Mouse (Mus musculus) ES-E14 (cell line): ENCODE data around the gene Cracr2a. TPM values are rescaled to one million over a fixed set of nuclear protein-coding genes. Genes with fewer than 3 reads are reported as not detected.

Source experiments
- DNase-seq: peaks from one replicate; pipeline ENCODE4 v3.0.0-alpha.2; 2013; ENCODE audit warnings: low read depth, low spot score
- H3K27ac ChIP-seq: 2 replicates; pipeline ENCODE4 v1.5.1; 2012; ENCODE audit warnings: low read depth, mild to moderate bottlenecking, low read length, moderate library complexity, mixed read lengths; ENCODE audit not compliant: poor library complexity, insufficient read depth, severe bottlenecking
- H3K36me3 ChIP-seq: 2 replicates; pipeline ENCODE4 v1.6.1; 2012; ENCODE audit warnings: mild to moderate bottlenecking, low read length, moderate library complexity, mixed read lengths; ENCODE audit not compliant: control insufficient read depth, poor library complexity, insufficient read depth, severe bottlenecking
- H3K4me1 ChIP-seq, 2 experiments: fragments of 150-350 bp in 1 of 2; sonication (generic) in 1 of 2; 2 replicates each; pipeline ENCODE4 v1.6.1; 2012; ENCODE audit warnings: low read length in 2 of 2, mild to moderate bottlenecking in 1 of 2, mixed read lengths in 1 of 2; ENCODE audit not compliant: control insufficient read depth in 2 of 2, insufficient read depth in 2 of 2, poor library complexity in 1 of 2
- H3K4me3 ChIP-seq, 2 experiments: fragments of 150-350 bp in 1 of 2; sonication (generic) in 1 of 2; 2 replicates each; pipeline ENCODE4 v1.5.1; 2012; ENCODE audit warnings: low read length in 2 of 2, low read depth in 1 of 2, mild to moderate bottlenecking in 1 of 2, mixed read lengths in 1 of 2; ENCODE audit not compliant: insufficient read depth in 1 of 2, poor library complexity in 1 of 2, severe bottlenecking in 1 of 2
- H3K9ac ChIP-seq: 2 replicates; pipeline ENCODE4 v1.6.1; 2012; ENCODE audit warnings: low read depth, mild to moderate bottlenecking, low read length, mixed read lengths; ENCODE audit not compliant: poor library complexity, insufficient read depth, severe bottlenecking
- H3K9me3 ChIP-seq: fragments of 150-350 bp; sonication (generic); 2 replicates; pipeline ENCODE4 v1.6.1; 2012; ENCODE audit warnings: low read depth, mild to moderate bottlenecking, low read length; ENCODE audit not compliant: control insufficient read depth, insufficient read depth
- CHD2 ChIP-seq: IDR thresholded peaks from 2 replicates; pipeline ENCODE4 v1.6.1; 2014; ENCODE audit warnings: mild to moderate bottlenecking, low read depth, low read length, inconsistent platforms
- HCFC1 ChIP-seq: IDR thresholded peaks from 2 replicates; pipeline ENCODE4 v1.6.1; 2012; ENCODE audit warnings: low read length, inconsistent platforms, borderline replicate concordance; ENCODE audit not compliant: insufficient read depth
- MAFK ChIP-seq: IDR thresholded peaks from 2 replicates; pipeline ENCODE4 v1.6.1; 2014; ENCODE audit warnings: mild to moderate bottlenecking, low read depth, low read length, inconsistent platforms; ENCODE audit not compliant: insufficient read depth
- ZC3H11A ChIP-seq: IDR thresholded peaks from 2 replicates; pipeline ENCODE4 v1.6.1; 2012; ENCODE audit warnings: low read depth, mild to moderate bottlenecking, inconsistent platforms, low read length, borderline replicate concordance
- ZNF384 ChIP-seq: IDR thresholded peaks from 2 replicates; pipeline ENCODE4 v1.6.1; 2012; ENCODE audit warnings: low read depth, low read length, inconsistent platforms
- in situ Hi-C, 2 experiments: fragments of 600-800 bp; cut with MboI; formaldehyde crosslinking; loops; one replicate each; pipeline ENCODE4 v1.15.1; 2025; ENCODE audit warnings: low sequenced_read_pairs in 2 of 2, inconsistent platforms in 1 of 2; ENCODE audit not compliant: unreplicated experiment in 2 of 2
- total RNA-seq: library from RNA; depleted of rRNA; stranded (reverse); fragments of 300-350 nt; gene quantifications from 2 replicates; pipeline ENCODE4 v1.2.3, GENCODE M21; 2012

Cracr2a gene
- total RNA-seq, 1 experiment, result 0.76 TPM

- Histone ChIP-seq H3K9me3 (no peaks in the 10 kb centered on the region), H3K4me1 (no peaks in the 10 kb centered on the region), H3K9ac (no peak overlapping the region), H3K27ac (no peak overlapping the region), H3K36me3 (no peaks in the 10 kb centered on the region), H3K4me3 (no peak overlapping the region)
- TF ChIP-seq ZC3H11A, result no peak
- TF ChIP-seq HCFC1, result no peak
- TF ChIP-seq MAFK, result no peak
- no peak for TF ChIP-seq CHD2
- TF ChIP-seq ZNF384, result no peak
- in situ Hi-C loops, result no loop called here
- no peak for DNase-seq
These were observed 123.8 kb downstream of the Cracr2a start for GRCm38 (mm10) chr6:127684981-127685380.

GRCm38 (mm10) chr6:127687181-127687860 lies 126.2 kb downstream of the Cracr2a start:
- H3K36me3 ChIP-seq, result no peaks in the 10 kb centered on the region
- TF ChIP-seq ZC3H11A (no peak), ZNF384 (no peak), MAFK (no peak), HCFC1 (no peak), CHD2 (no peak)
- in situ Hi-C loops, result no loop called here

GRCm38 (mm10) chr6:127692298-127692697 lies 131.2 kb downstream of the Cracr2a start:
- TF ChIP-seq HCFC1, result no peak
- TF ChIP-seq MAFK, result no peak
- no peak for TF ChIP-seq ZC3H11A
- TF ChIP-seq ZNF384, result no peak
- TF ChIP-seq CHD2, result no peak
- H3K9ac ChIP-seq, result no peak overlapping the region
- DNase-seq, result no peak
- H3K4me1 ChIP-seq, result peaks cover 0 to 8% of the 10 kb centered on the region in 2 experiments; a peak in 3 of 4 replicates
- H3K9me3 ChIP-seq, result no peaks in the 10 kb centered on the region
- H3K36me3 ChIP-seq, result no peaks in the 10 kb centered on the region
- in situ Hi-C loops, result no loop called here
- H3K27ac ChIP-seq, result no peak overlapping the region
- H3K4me3 ChIP-seq, result no peak overlapping the region

More at GRCm38 (mm10) chr6:127687181-127687860, 126.2 kb downstream of the Cracr2a start:
- no peak for DNase-seq
- Histone ChIP-seq H3K27ac (no peak overlapping the region), H3K9ac (no peak overlapping the region), H3K9me3 (no peaks in the 10 kb centered on the region), H3K4me3 (no peak overlapping the region), H3K4me1 (peaks cover 0 to 8% of the 10 kb centered on the region in 2 experiments; a peak in 3 of 4 replicates)

GRCm38 (mm10) chr6:127693681-127694080 lies 132.5 kb downstream of the Cracr2a start:
- Histone ChIP-seq H3K9me3 (no peaks in the 10 kb centered on the region), H3K9ac (no peak overlapping the region), H3K4me3 (no peak overlapping the region), H3K27ac (no peak overlapping the region), H3K36me3 (no peaks in the 10 kb centered on the region), H3K4me1 (peaks cover 0 to 8% of the 10 kb centered on the region in 2 experiments; a peak in 3 of 4 replicates)
- no peak for DNase-seq
- no peak for TF ChIP-seq HCFC1
- no peak for TF ChIP-seq MAFK
- no peak for TF ChIP-seq CHD2
- TF ChIP-seq ZC3H11A, result no peak
- no peak for TF ChIP-seq ZNF384
- in situ Hi-C loops, result no loop called here
